ENCODE assay signal across 17 mouse cellular contexts in genomic region chr17:83246090-83246489, GRCm38 (mm10). TPM values are rescaled to one million over a fixed set of nuclear protein-coding genes. Genes with fewer than 3 reads are reported as not detected.
DNase-seq lines count a peak whose midpoint lies in the region; ATAC-seq lines count a peak whose summit lies in the region.
"Had no signal": no experiment of that assay in that cellular context is flagged by ENCODE, and none has a peak within 500 bp of the region (broad histone marks: within the 10 kb centered on the region; RNA-seq: fewer than 3 reads in every experiment).

No protein-coding gene starts in this region.

- no peak for ATAC-seq in heart, embryonic 12.5 days (ENCODE audit: insufficient number of reproducible peaks, low FRiP score)
- 0 out of 2 replicates have a peak, but pooled peaks have one; percentile 66 for ATAC-seq in hindbrain, embryonic 16.5 days

- 0 out of 2 replicates have a peak, but pooled peaks cover 18% of the 10 kb centered on the region for H3K4me1 ChIP-seq in heart, embryonic 12.5 days (replicated peaks)
- peaks cover 3% of the 10 kb centered on the region for H3K4me1 ChIP-seq in hindbrain, embryonic 16.5 days (ENCODE audit: control insufficient read depth, insufficient read depth, low read depth, low read length)
- peaks cover 15% of the 10 kb centered on the region for H3K4me1 ChIP-seq in limb, embryonic 10.5 days

- 0 out of 2 replicates have a peak, but pooled peaks cover 6% of the 10 kb centered on the region for H3K27me3 ChIP-seq in heart, embryonic 12.5 days (replicated peaks)
- H3K27me3 ChIP-seq in hindbrain, embryonic 16.5 days (replicated peaks; ENCODE audit: control insufficient read depth, insufficient read depth, low read length), result no peaks in the 10 kb centered on the region; the same call in 1 of the 2 replicates
- H3K27me3 ChIP-seq in limb, embryonic 10.5 days (ENCODE audit: low read depth, poor library complexity, severe bottlenecking), result peaks cover 100% of the 10 kb centered on the region

- no peak overlapping the region for H3K9ac ChIP-seq in heart, embryonic 12.5 days
- no peak overlapping the region for H3K9ac ChIP-seq in hindbrain, embryonic 16.5 days (ENCODE audit: low read depth, low read length)

- no peak overlapping the region for H3K27ac ChIP-seq in heart, embryonic 12.5 days (ENCODE audit: poor library complexity, severe bottlenecking)
- H3K27ac ChIP-seq in hindbrain, embryonic 16.5 days (ENCODE audit: low read depth, low read length), result no peak overlapping the region
- H3K27ac ChIP-seq in limb, embryonic 10.5 days, result no peak overlapping the region

- H3K36me3 ChIP-seq in heart, embryonic 12.5 days, result no peaks in the 10 kb centered on the region
- H3K36me3 ChIP-seq in hindbrain, embryonic 16.5 days (ENCODE audit: control insufficient read depth, insufficient read depth, low read length), result no peaks in the 10 kb centered on the region
- no peaks in the 10 kb centered on the region for H3K36me3 ChIP-seq in limb, embryonic 10.5 days
- H3K36me3 ChIP-seq: G1E had no signal

- no peak for DNase-seq in heart, adult 18-20 months
- DNase-seq in retina, postnatal 1 day, result peak; percentile 47
- no peak for DNase-seq in retina, embryonic 14.5 days (ENCODE audit: low spot score)
- DNase-seq in limb, embryonic 10.5 days (ENCODE audit: low spot score), result no peak
- DNase-seq in layer of hippocampus, adult 11-12 months (ENCODE audit: low spot score), result no peak
- DNase-seq in gastrocnemius, postnatal 14 days, result no peak
- DNase-seq: adrenal gland, postnatal 14 days; cerebellum, adult 11 months; heart, postnatal 36 days; kidney, adult 8-10 months; liver; lung, postnatal 14 days; right cerebral cortex, postnatal 4 days; thymus, adult 2 months had no signal

- H3K4me2 ChIP-seq in heart, embryonic 12.5 days, result 0 out of 2 replicates have a peak overlapping the region, but pooled peaks have one; percentile 17
- peak overlapping the region; percentile 11; the same call in 1 of the 2 replicates for H3K4me2 ChIP-seq in hindbrain, embryonic 16.5 days (ENCODE audit: low read length)

- no peaks in the 10 kb centered on the region for H3K9me3 ChIP-seq in heart, embryonic 12.5 days (replicated peaks)
- H3K9me3 ChIP-seq in hindbrain, embryonic 16.5 days (ENCODE audit: control insufficient read depth, low read length), result no peaks in the 10 kb centered on the region
- H3K9me3 ChIP-seq in limb, embryonic 10.5 days (replicated peaks), result no peaks in the 10 kb centered on the region

- intact Hi-C loops in gastrocnemius, postnatal 14 days (cut with DNase I; ENCODE audit: low total_unique reads), result no loop called here

- H3K4me3 ChIP-seq in heart, embryonic 12.5 days, result no peak overlapping the region
- H3K4me3 ChIP-seq in hindbrain, embryonic 16.5 days (ENCODE audit: low read length), result no peak overlapping the region
- H3K4me3 ChIP-seq in limb, embryonic 10.5 days, result no peak overlapping the region

- WGBS in heart, embryonic 12.5 days, result 46% methylated on average over 7 of the region's 7 CpGs
- 29% methylated on average over 7 of the region's 7 CpGs for WGBS in hindbrain, embryonic 16.5 days
- 55% methylated on average over 7 of the region's 7 CpGs for WGBS in limb, embryonic 10.5 days

RNA-seq across cellular contexts. Expression of gene Pkdcc, which starts 31.0 kb away (rescaled TPM):
- 13.5 and 13.9 TPM in 2 replicates for polyA plus RNA-seq in heart, embryonic 12.5 days (2016; fragmentation: Nextera tagmentation; extraction: Ambion mirVana)
- total RNA-seq in heart, adult 18-20 months (2021), result 10 to 100 TPM; 43.1 to 57.1 TPM
- 5.0 and 5.1 TPM in 2 replicates for polyA plus RNA-seq in hindbrain, embryonic 16.5 days (2015; fragmentation: Nextera tagmentation; extraction: Ambion mirVana)
- polyA plus RNA-seq in limb, embryonic 10.5 days (2016; fragmentation: Nextera tagmentation; extraction: Ambion mirVana), result 32.4 and 34.8 TPM in 2 replicates
- total RNA-seq in gastrocnemius, postnatal 14 days (2021), result 10 to 100 TPM; 56.6 to 62.4 TPM
- total RNA-seq: G1E had no signal
- polyA plus RNA-seq: G1E had no signal
